Mouse (Mus musculus) embryonic fibroblast, embryonic 13.5 days (primary cell): ENCODE data around the gene Vps13c.

Experiments
- CTCF ChIP-seq: IDR thresholded peaks from 2 replicates; pipeline ENCODE4 v1.5.1; 2011; ENCODE audit warnings: mild to moderate bottlenecking, control low read depth, low read length, moderate library complexity, borderline replicate concordance; ENCODE audit not compliant: insufficient read depth
- POLR2A ChIP-seq: IDR thresholded peaks from 2 replicates; pipeline ENCODE4 v1.6.1; 2011; ENCODE audit warnings: low read depth, mild to moderate bottlenecking, control low read depth, low read length, moderate library complexity

DNA sequence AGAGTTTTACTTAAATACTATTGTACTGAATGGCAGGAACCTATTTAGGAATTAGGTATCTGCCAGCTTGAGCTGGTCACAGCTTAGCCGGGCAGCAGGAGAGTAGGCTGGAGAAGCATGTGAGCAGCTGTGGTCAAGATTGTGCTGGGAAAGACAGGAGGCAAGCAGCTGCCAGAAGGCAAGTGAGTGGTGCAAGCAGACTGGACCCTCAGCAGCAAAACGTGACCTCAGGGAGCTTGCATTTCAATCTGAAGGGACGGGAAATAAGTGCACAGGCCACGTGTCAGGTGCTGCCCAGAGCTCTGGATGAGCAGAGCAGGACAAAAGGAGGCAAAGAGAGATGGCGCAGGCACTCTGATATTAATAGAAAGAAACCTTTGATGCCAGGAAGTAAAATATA lies 60.2 kb downstream of the Vps13c start:
- TF ChIP-seq CTCF (no peak), POLR2A (no peak)
